Mouse (Mus musculus): Measurements from ENCODE around the gene Gfpt2. TPM values are rescaled to one million over a fixed set of nuclear protein-coding genes. Genes with fewer than 3 reads are reported as not detected.
"Not testable (repeated sequence)": the region's sequence is repeated elsewhere in the genome, so short reads cannot be mapped to it uniquely, and the experiment has no call there.

The Gfpt2 gene
- polyA plus RNA-seq, 1 experiment from 2014 or later, result 10.9 TPM

- no peak overlapping the region for H3K27ac ChIP-seq (ENCODE audit: low read depth, low read length)
- H3K9ac ChIP-seq (ENCODE audit: low read length), result no peak overlapping the region
- no peak overlapping the region for H3K4me2 ChIP-seq (ENCODE audit: low read depth)
- ATAC-seq (ENCODE audit: insufficient read depth, low FRiP score, low TSS enrichment), result no peak
- WGBS, result 41% methylated on average over 7 of the region's 8 CpGs
- no peak overlapping the region for H3K4me3 ChIP-seq (ENCODE audit: low read depth, low read length)
- no peaks in the 10 kb centered on the region for H3K36me3 ChIP-seq (ENCODE audit: control insufficient read depth, insufficient read depth, low read length)
- H3K9me3 ChIP-seq (ENCODE audit: control insufficient read depth, low read length), result no peaks in the 10 kb centered on the region
- H3K4me1 ChIP-seq (ENCODE audit: control insufficient read depth, insufficient read depth, low read length), result no peaks in the 10 kb centered on the region
- peak; percentile 53 for DNase-seq (ENCODE audit: low spot score)
- no peaks in the 10 kb centered on the region for H3K27me3 ChIP-seq (ENCODE audit: control insufficient read depth, insufficient read depth, low read length)
These were observed 29.2 kb upstream of the Gfpt2 start for GRCm38 (mm10) chr11:49764639-49765299.

- H3K27ac ChIP-seq (ENCODE audit: low read depth, low read length), result no peak overlapping the region
- no peaks in the 10 kb centered on the region for H3K27me3 ChIP-seq (ENCODE audit: control insufficient read depth, insufficient read depth, low read length)
- ATAC-seq (ENCODE audit: insufficient read depth, low FRiP score, low TSS enrichment), result no peak
- no peak overlapping the region for H3K4me2 ChIP-seq (ENCODE audit: low read depth)
- H3K4me1 ChIP-seq (ENCODE audit: control insufficient read depth, insufficient read depth, low read length), result no peaks in the 10 kb centered on the region
- H3K9ac ChIP-seq (ENCODE audit: low read length), result no peak overlapping the region
- H3K4me3 ChIP-seq (ENCODE audit: low read depth, low read length), result no peak overlapping the region
- no peaks in the 10 kb centered on the region for H3K36me3 ChIP-seq (ENCODE audit: control insufficient read depth, insufficient read depth, low read length)
- 89% methylated on average over 3 of the region's 3 CpGs for WGBS
- no peak for DNase-seq (ENCODE audit: low spot score)
- H3K9me3 ChIP-seq (ENCODE audit: control insufficient read depth, low read length), result no peaks in the 10 kb centered on the region
These were observed 28.4 kb upstream of the Gfpt2 start for GRCm38 (mm10) chr11:49765377-49766136.

GRCm38 (mm10) chr11:49766137-49766411 is 27.9 kb upstream of the Gfpt2 start:
- Histone ChIP-seq H3K27me3 (ENCODE audit: control insufficient read depth, insufficient read depth, low read length) (no peaks in the 10 kb centered on the region), H3K9me3 (ENCODE audit: control insufficient read depth, low read length) (no peaks in the 10 kb centered on the region), H3K9ac (ENCODE audit: low read length) (no peak overlapping the region), H3K4me3 (ENCODE audit: low read depth, low read length) (no peak overlapping the region), H3K27ac (ENCODE audit: low read depth, low read length) (no peak overlapping the region), H3K4me2 (ENCODE audit: low read depth) (no peak overlapping the region), H3K36me3 (ENCODE audit: control insufficient read depth, insufficient read depth, low read length) (no peaks in the 10 kb centered on the region), H3K4me1 (ENCODE audit: control insufficient read depth, insufficient read depth, low read length) (no peaks in the 10 kb centered on the region)
- 87% methylated on average over 2 of the region's 2 CpGs for WGBS
- DNase-seq (ENCODE audit: low spot score) (no peak), ATAC-seq (ENCODE audit: insufficient read depth, low FRiP score, low TSS enrichment) (no peak)

GRCm38 (mm10) chr11:49767497-49767896 is 26.5 kb upstream of the Gfpt2 start:
- not testable (repeated sequence) for H3K4me1 ChIP-seq (ENCODE audit: control insufficient read depth, insufficient read depth, low read length); H3K36me3 ChIP-seq (ENCODE audit: control insufficient read depth, insufficient read depth, low read length); ATAC-seq (ENCODE audit: insufficient read depth, low FRiP score, low TSS enrichment); DNase-seq (ENCODE audit: low spot score); H3K4me3 ChIP-seq (ENCODE audit: low read depth, low read length); H3K9me3 ChIP-seq (ENCODE audit: control insufficient read depth, low read length); H3K27me3 ChIP-seq (ENCODE audit: control insufficient read depth, insufficient read depth, low read length); H3K4me2 ChIP-seq (ENCODE audit: low read depth); H3K27ac ChIP-seq (ENCODE audit: low read depth, low read length); H3K9ac ChIP-seq (ENCODE audit: low read length)
- WGBS, result 99% methylated on average over 4 of the region's 6 CpGs

- no peak overlapping the region for H3K9ac ChIP-seq (ENCODE audit: low read length)
- no peaks in the 10 kb centered on the region for H3K36me3 ChIP-seq (ENCODE audit: control insufficient read depth, insufficient read depth, low read length)
- H3K9me3 ChIP-seq (ENCODE audit: control insufficient read depth, low read length), result no peaks in the 10 kb centered on the region
- 91% methylated on average over 5 of the region's 5 CpGs for WGBS
- no peaks in the 10 kb centered on the region for H3K27me3 ChIP-seq (ENCODE audit: control insufficient read depth, insufficient read depth, low read length)
- ATAC-seq (ENCODE audit: insufficient read depth, low FRiP score, low TSS enrichment), result no peak
- H3K4me1 ChIP-seq (ENCODE audit: control insufficient read depth, insufficient read depth, low read length), result no peaks in the 10 kb centered on the region
- no peak overlapping the region for H3K4me2 ChIP-seq (ENCODE audit: low read depth)
- H3K27ac ChIP-seq (ENCODE audit: low read depth, low read length), result no peak overlapping the region
- H3K4me3 ChIP-seq (ENCODE audit: low read depth, low read length), result no peak overlapping the region
- DNase-seq (ENCODE audit: low spot score), result no peak
These were observed 25.2 kb upstream of the Gfpt2 start for GRCm38 (mm10) chr11:49768781-49769180.

GRCm38 (mm10) chr11:49770676-49771550 is 23.1 kb upstream of the Gfpt2 start:
- 86% methylated on average over 9 of the region's 9 CpGs for WGBS
- H3K36me3 ChIP-seq (ENCODE audit: control insufficient read depth, insufficient read depth, low read length), result no peaks in the 10 kb centered on the region
- H3K9ac ChIP-seq (ENCODE audit: low read length), result no peak overlapping the region
- no peaks in the 10 kb centered on the region for H3K9me3 ChIP-seq (ENCODE audit: control insufficient read depth, low read length)
- DNase-seq (ENCODE audit: low spot score) (no peak), ATAC-seq (ENCODE audit: insufficient read depth, low FRiP score, low TSS enrichment) (no peak)
- H3K27me3 ChIP-seq (ENCODE audit: control insufficient read depth, insufficient read depth, low read length), result no peaks in the 10 kb centered on the region
- H3K4me3 ChIP-seq (ENCODE audit: low read depth, low read length), result no peak overlapping the region
- H3K27ac ChIP-seq (ENCODE audit: low read depth, low read length), result no peak overlapping the region
- H3K4me2 ChIP-seq (ENCODE audit: low read depth), result no peak overlapping the region
- no peaks in the 10 kb centered on the region for H3K4me1 ChIP-seq (ENCODE audit: control insufficient read depth, insufficient read depth, low read length)

- H3K4me1 ChIP-seq (ENCODE audit: control insufficient read depth, insufficient read depth, low read length), result no peaks in the 10 kb centered on the region
- H3K4me3 ChIP-seq (ENCODE audit: low read depth, low read length), result no peak overlapping the region
- H3K4me2 ChIP-seq (ENCODE audit: low read depth), result no peak overlapping the region
- no peaks in the 10 kb centered on the region for H3K27me3 ChIP-seq (ENCODE audit: control insufficient read depth, insufficient read depth, low read length)
- H3K9ac ChIP-seq (ENCODE audit: low read length), result no peak overlapping the region
- no peaks in the 10 kb centered on the region for H3K9me3 ChIP-seq (ENCODE audit: control insufficient read depth, low read length)
- 61% methylated on average over 5 of the region's 5 CpGs for WGBS
- no peak overlapping the region for H3K27ac ChIP-seq (ENCODE audit: low read depth, low read length)
- no peaks in the 10 kb centered on the region for H3K36me3 ChIP-seq (ENCODE audit: control insufficient read depth, insufficient read depth, low read length)
- ATAC-seq (ENCODE audit: insufficient read depth, low FRiP score, low TSS enrichment), result no peak
- DNase-seq (ENCODE audit: low spot score), result no peak
These were observed 21.7 kb upstream of the Gfpt2 start for GRCm38 (mm10) chr11:49772251-49772650.

- Histone ChIP-seq H3K4me2 (ENCODE audit: low read depth) (no peak overlapping the region), H3K4me1 (ENCODE audit: control insufficient read depth, insufficient read depth, low read length) (no peaks in the 10 kb centered on the region), H3K9me3 (ENCODE audit: control insufficient read depth, low read length) (no peaks in the 10 kb centered on the region), H3K9ac (ENCODE audit: low read length) (no peak overlapping the region), H3K4me3 (ENCODE audit: low read depth, low read length) (no peak overlapping the region), H3K27me3 (ENCODE audit: control insufficient read depth, insufficient read depth, low read length) (no peaks in the 10 kb centered on the region), H3K27ac (ENCODE audit: low read depth, low read length) (no peak overlapping the region), H3K36me3 (ENCODE audit: control insufficient read depth, insufficient read depth, low read length) (no peaks in the 10 kb centered on the region)
- ATAC-seq (ENCODE audit: insufficient read depth, low FRiP score, low TSS enrichment) (no peak), DNase-seq (ENCODE audit: low spot score) (no peak)
- WGBS, result 85% methylated on average over 4 of the region's 4 CpGs
These were observed 19.1 kb upstream of the Gfpt2 start for GRCm38 (mm10) chr11:49774894-49775293.
